Mouse (Mus musculus): ENCODE results near the gene Rnaseh2a. TPM values are rescaled to one million over a fixed set of nuclear protein-coding genes. Genes with fewer than 3 reads are reported as not detected.
"Not testable (repeated sequence)": the region's sequence is repeated elsewhere in the genome, so short reads cannot be mapped to it uniquely, and the experiment has no call there.

The Rnaseh2a gene
- polyA plus RNA-seq, 1 experiment: 69.4 TPM

DNA sequence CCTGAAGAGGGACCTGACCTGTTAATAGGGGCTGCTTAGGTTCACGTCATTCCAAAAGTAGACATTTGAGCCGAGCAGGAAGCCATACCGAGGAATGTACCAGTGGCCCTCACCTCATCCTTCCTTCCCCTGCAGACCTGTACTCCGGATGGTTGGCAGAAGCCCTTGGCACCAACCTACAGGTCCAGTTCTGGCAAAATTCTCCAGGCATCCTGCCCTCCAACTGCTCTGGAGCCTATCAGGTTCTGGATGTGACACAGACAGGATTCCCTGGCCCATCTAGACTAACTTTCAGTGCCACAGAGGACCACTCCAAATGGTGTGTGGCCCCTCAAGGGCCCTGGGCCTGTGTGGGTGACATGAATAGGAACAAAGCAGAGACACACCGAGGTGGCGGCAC, 59.0 kb downstream of the Rnaseh2a start:
- no peak overlapping the region for H3K4me3 ChIP-seq (ENCODE audit: control insufficient read depth, insufficient read depth, low read length)
- TF ChIP-seq POLR2A (IDR thresholded peaks at IDR 0.05; ENCODE audit: control insufficient read depth, extremely low read depth, insufficient read depth, low read length, poor library complexity) (no peak), CTCF (IDR thresholded peaks at IDR 0.05; ENCODE audit: borderline replicate concordance, control insufficient read depth, extremely low read depth, insufficient read depth, low read length, poor library complexity) (no peak)
- WGBS: 94% methylated on average over 6 of the region's 6 CpGs

GRCm38 (mm10) chr8:84909949-84910348, 59.6 kb downstream of the Rnaseh2a start:
- H3K36me3 ChIP-seq (ENCODE audit: control insufficient read depth, insufficient read depth, low read length): no peaks in the 10 kb centered on the region
- WGBS: 85% methylated on average over 5 of the region's 5 CpGs
- no peak for DNase-seq
- no peaks in the 10 kb centered on the region for H3K27me3 ChIP-seq (ENCODE audit: control insufficient read depth, insufficient read depth, low read length)
- no peak overlapping the region for H3K27ac ChIP-seq (ENCODE audit: control insufficient read depth, insufficient read depth, low read length)
- TF ChIP-seq CTCF (IDR thresholded peaks at IDR 0.05; ENCODE audit: borderline replicate concordance, control insufficient read depth, extremely low read depth, insufficient read depth, low read length, poor library complexity) (no peak), POLR2A (IDR thresholded peaks at IDR 0.05; ENCODE audit: control insufficient read depth, extremely low read depth, insufficient read depth, low read length, poor library complexity) (no peak)
- H3K4me3 ChIP-seq (ENCODE audit: control insufficient read depth, insufficient read depth, low read length): no peak overlapping the region
- H3K4me1 ChIP-seq (replicated peaks; ENCODE audit: control insufficient read depth, insufficient read depth, low read length): peaks cover 19% of the 10 kb centered on the region

More for the DNA sequence above, 59.0 kb downstream of the Rnaseh2a start:
- no peaks in the 10 kb centered on the region for H3K36me3 ChIP-seq (ENCODE audit: control insufficient read depth, insufficient read depth, low read length)
- H3K27me3 ChIP-seq (ENCODE audit: control insufficient read depth, insufficient read depth, low read length): no peaks in the 10 kb centered on the region
- peaks cover 19% of the 10 kb centered on the region for H3K4me1 ChIP-seq (replicated peaks; ENCODE audit: control insufficient read depth, insufficient read depth, low read length)
- H3K27ac ChIP-seq (ENCODE audit: control insufficient read depth, insufficient read depth, low read length): no peak overlapping the region
- no peak for DNase-seq

- Histone ChIP-seq H3K4me1 (replicated peaks; ENCODE audit: control insufficient read depth, insufficient read depth, low read length) (peaks cover 23% of the 10 kb centered on the region), H3K27ac (ENCODE audit: control insufficient read depth, insufficient read depth, low read length) (no peak overlapping the region), H3K27me3 (ENCODE audit: control insufficient read depth, insufficient read depth, low read length) (no peaks in the 10 kb centered on the region), H3K36me3 (ENCODE audit: control insufficient read depth, insufficient read depth, low read length) (no peaks in the 10 kb centered on the region), H3K4me3 (ENCODE audit: control insufficient read depth, insufficient read depth, low read length) (peak overlapping the region; percentile 33)
- TF ChIP-seq POLR2A (IDR thresholded peaks at IDR 0.05; ENCODE audit: control insufficient read depth, extremely low read depth, insufficient read depth, low read length, poor library complexity): no peak
- TF ChIP-seq CTCF (IDR thresholded peaks at IDR 0.05; ENCODE audit: borderline replicate concordance, control insufficient read depth, extremely low read depth, insufficient read depth, low read length, poor library complexity): no peak
- DNase-seq: no peak
- 53% methylated on average over 20 of the region's 20 CpGs for WGBS
Observed at GRCm38 (mm10) chr8:84909162-84909767, 60.3 kb downstream of the Rnaseh2a start.

GRCm38 (mm10) chr8:84908421-84909161, 61.0 kb downstream of the Rnaseh2a start, which contains the start of gene Dnase2a:
TSS of gene Dnase2a (plus strand) at chr8:84908560.
- peak; percentile 81 for DNase-seq
- no peak for TF ChIP-seq POLR2A (IDR thresholded peaks at IDR 0.05; ENCODE audit: control insufficient read depth, extremely low read depth, insufficient read depth, low read length, poor library complexity)
- no peak for TF ChIP-seq CTCF (IDR thresholded peaks at IDR 0.05; ENCODE audit: borderline replicate concordance, control insufficient read depth, extremely low read depth, insufficient read depth, low read length, poor library complexity)
- peak within 1 kb of the TSS; percentile 33 for H3K4me3 ChIP-seq (ENCODE audit: control insufficient read depth, insufficient read depth, low read length)
- WGBS: 1% methylated on average over 45 of the region's 45 CpGs
- H3K4me1 ChIP-seq (replicated peaks; ENCODE audit: control insufficient read depth, insufficient read depth, low read length): peaks cover 23% of the 10 kb centered on the region
- no peaks in the 10 kb centered on the region for H3K36me3 ChIP-seq (ENCODE audit: control insufficient read depth, insufficient read depth, low read length)
- H3K27me3 ChIP-seq (ENCODE audit: control insufficient read depth, insufficient read depth, low read length): no peaks in the 10 kb centered on the region
- no peak within 1 kb of the TSS for H3K27ac ChIP-seq (ENCODE audit: control insufficient read depth, insufficient read depth, low read length)

GRCm38 (mm10) chr8:84907979-84908378, 61.6 kb downstream of the Rnaseh2a start:
- DNase-seq; H3K36me3 ChIP-seq (ENCODE audit: control insufficient read depth, insufficient read depth, low read length); H3K27me3 ChIP-seq (ENCODE audit: control insufficient read depth, insufficient read depth, low read length); H3K4me3 ChIP-seq (ENCODE audit: control insufficient read depth, insufficient read depth, low read length); H3K27ac ChIP-seq (ENCODE audit: control insufficient read depth, insufficient read depth, low read length): not testable (repeated sequence)
- WGBS: 18% methylated on average over 7 of the region's 7 CpGs
- peaks cover 25% of the 10 kb centered on the region for H3K4me1 ChIP-seq (replicated peaks; ENCODE audit: control insufficient read depth, insufficient read depth, low read length)

DNA sequence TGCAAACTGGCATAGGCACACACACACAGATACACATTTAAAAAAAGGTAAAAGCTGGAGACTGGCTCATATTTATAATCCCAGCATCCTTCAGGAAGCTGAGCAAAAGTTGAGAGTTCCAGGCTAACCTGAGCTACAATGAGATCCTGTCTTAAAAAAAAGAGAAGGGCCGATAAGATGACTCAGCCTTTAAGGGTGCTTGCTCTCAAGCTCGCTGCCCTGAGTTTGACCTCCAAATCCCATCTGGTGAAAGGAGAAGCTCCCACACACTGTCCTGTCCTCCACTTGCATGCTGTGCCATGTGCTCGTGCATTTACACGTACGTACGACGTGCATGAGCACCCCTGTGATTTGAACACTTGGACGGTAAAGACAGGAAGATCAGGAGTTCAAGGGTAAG, 62.1 kb downstream of the Rnaseh2a start:
- TF ChIP-seq CTCF (IDR thresholded peaks at IDR 0.05; ENCODE audit: borderline replicate concordance, control insufficient read depth, extremely low read depth, insufficient read depth, low read length, poor library complexity): no peak
- no peak for TF ChIP-seq POLR2A (IDR thresholded peaks at IDR 0.05; ENCODE audit: control insufficient read depth, extremely low read depth, insufficient read depth, low read length, poor library complexity)

More for the DNA sequence above, 62.1 kb downstream of the Rnaseh2a start:
- no peak overlapping the region for H3K4me3 ChIP-seq (ENCODE audit: control insufficient read depth, insufficient read depth, low read length)
- 72% methylated on average over 8 of the region's 8 CpGs for WGBS
- DNase-seq: no peak
- no peaks in the 10 kb centered on the region for H3K36me3 ChIP-seq (ENCODE audit: control insufficient read depth, insufficient read depth, low read length)
- no peaks in the 10 kb centered on the region for H3K27me3 ChIP-seq (ENCODE audit: control insufficient read depth, insufficient read depth, low read length)
- no peak overlapping the region for H3K27ac ChIP-seq (ENCODE audit: control insufficient read depth, insufficient read depth, low read length)
- peaks cover 23% of the 10 kb centered on the region for H3K4me1 ChIP-seq (replicated peaks; ENCODE audit: control insufficient read depth, insufficient read depth, low read length)

Data from thymus, adult 2 months (tissue).